Mouse (Mus musculus): ENCODE measurements at regions not wholly inside any gene's neighbourhood (a gene's known extent, or its start where the extent isn't known, plus 50 kb on each side); places are given as distances from the start of the nearest gene placed in this dataset.

- no peak for TF ChIP-seq CTCF (conservative IDR thresholded peaks at IDR 0.05; ENCODE audit: insufficient read depth, insufficient read length, low read depth, low read length)
- TF ChIP-seq POLR2A (IDR thresholded peaks at IDR 0.05; ENCODE audit: low read depth, low read length): no peak
Measured at GRCm38 (mm10) chr11:42954169-42954568, 81.4 kb upstream of the Gm9972 start.
